Mouse (Mus musculus): ENCODE measurements around the gene Carf.
"Not testable (repeated sequence)": the region's sequence is repeated elsewhere in the genome, so short reads cannot be mapped to it uniquely, and the experiment has no call there.

Gene Carf

GRCm38 (mm10) chr1:60098024-60098781 is at the start of gene Carf, which contains the start of gene Wdr12:
Gene Carf (plus strand): TSS chr1:60098247.
Gene Wdr12 (minus strand): TSS chr1:60098645.
- DNase-seq, result peak; percentile 96 to 97

- DNase-seq, result peak in 1 of 2 experiments; percentile 36
Measured at GRCm38 (mm10) chr1:60054659-60055058, 43.4 kb upstream of the Carf start.

- DNase-seq, result no peak
Measured at GRCm38 (mm10) chr1:60056310-60056709, 41.7 kb upstream of the Carf start.

GRCm38 (mm10) chr1:60070725-60071124 is 27.3 kb upstream of the Carf start:
- peak; percentile 13 to 35 for DNase-seq

GRCm38 (mm10) chr1:60074935-60075334 is 23.1 kb upstream of the Carf start:
- peak; percentile 16 to 50 for DNase-seq

- DNase-seq, result peak in 1 of 2 experiments; percentile 29
Measured at GRCm38 (mm10) chr1:60075590-60075989, 22.5 kb upstream of the Carf start.

GRCm38 (mm10) chr1:60076411-60076810 is 21.6 kb upstream of the Carf start:
- DNase-seq, result no peak

GRCm38 (mm10) chr1:60096572-60097276 is 1.3 kb upstream of the Carf start:
- DNase-seq, result peak; percentile 15 to 32

- DNase-seq, result peak; percentile 55 to 65
Measured at GRCm38 (mm10) chr1:60097277-60098023, 597 bp upstream of the Carf start.

GRCm38 (mm10) chr1:60098839-60099238 is 792 bp downstream of the Carf start:
- DNase-seq, result no peak

- DNase-seq, result no peak
Measured at GRCm38 (mm10) chr1:60104582-60104981, 6.5 kb downstream of the Carf start.

- no peak for DNase-seq
Measured at GRCm38 (mm10) chr1:60117721-60118455, 19.8 kb downstream of the Carf start.

- no peak for DNase-seq
Measured at GRCm38 (mm10) chr1:60137346-60137745, 39.3 kb downstream of the Carf start.

GRCm38 (mm10) chr1:60152700-60153099 is 54.7 kb downstream of the Carf start:
- no peak for DNase-seq

GRCm38 (mm10) chr1:60156651-60157050 is 58.6 kb downstream of the Carf start:
- no peak for DNase-seq

GRCm38 (mm10) chr1:60158411-60158810 is 60.4 kb downstream of the Carf start:
- DNase-seq, result peak; percentile 45 to 50

- no peak for DNase-seq
Measured at GRCm38 (mm10) chr1:60163676-60164075, 65.6 kb downstream of the Carf start.

GRCm38 (mm10) chr1:60169626-60170025 is 71.6 kb downstream of the Carf start:
- no peak for DNase-seq

GRCm38 (mm10) chr1:60170251-60170650 is 72.2 kb downstream of the Carf start:
- DNase-seq, result no peak

- DNase-seq, result no peak
Measured at GRCm38 (mm10) chr1:60173119-60173518, 75.1 kb downstream of the Carf start.

- not testable (repeated sequence) for DNase-seq
Measured at GRCm38 (mm10) chr1:60177814-60178213, 79.8 kb downstream of the Carf start.

GRCm38 (mm10) chr1:60179376-60179775 is 81.3 kb downstream of the Carf start:
- no peak for DNase-seq

All from thymus, postnatal 36 days (tissue).